Mouse (Mus musculus) G1E (cell line): ENCODE results near the gene Astn2. TPM values are rescaled to one million over a fixed set of nuclear protein-coding genes. Genes with fewer than 3 reads are reported as not detected.

Experiments
- ATAC-seq: 2 replicates; pipeline ENCODE4 v1.8.0; 2016; ENCODE audit warnings: mild to moderate bottlenecking; ENCODE audit not compliant: insufficient number of reproducible peaks, poor library complexity, low FRiP score, severe bottlenecking; ENCODE audit errors: extremely low read depth
- DNase-seq: peaks from one replicate; pipeline ENCODE4 v3.0.0; 2012; ENCODE audit warnings: low spot score
- H3K27me3 ChIP-seq: 2 replicates; pipeline ENCODE4 v1.6.1; 2012; ENCODE audit warnings: mild to moderate bottlenecking, low read length, inconsistent platforms; ENCODE audit not compliant: insufficient read depth
- H3K36me3 ChIP-seq: replicated peaks from 2 replicates; pipeline ENCODE3; 2012; ENCODE audit warnings: mild to moderate bottlenecking, inconsistent platforms
- H3K4me1 ChIP-seq: 2 replicates; pipeline ENCODE4 v1.6.1; 2012; ENCODE audit warnings: low read depth, low read length, inconsistent platforms, mixed read lengths; ENCODE audit not compliant: insufficient read depth
- H3K4me3 ChIP-seq: 2 replicates; pipeline ENCODE4 v1.5.1; 2012; ENCODE audit warnings: low read depth, mild to moderate bottlenecking, inconsistent platforms, low read length, moderate library complexity, mixed read lengths
- H3K9me3 ChIP-seq: replicated peaks from 2 replicates; pipeline ENCODE4 v1.6.1; 2012; ENCODE audit warnings: inconsistent platforms
- CTCF ChIP-seq: IDR thresholded peaks from 2 replicates; pipeline ENCODE4 v1.5.1; 2012; ENCODE audit warnings: low read depth, low read length, inconsistent platforms, mixed read lengths
- GATA1 ChIP-seq: IDR thresholded peaks from 2 replicates; pipeline ENCODE4 v1.6.1; 2012; ENCODE audit warnings: borderline replicate concordance, low read length, inconsistent platforms, mixed read lengths
- GATA2 ChIP-seq: IDR thresholded peaks from 2 replicates; pipeline ENCODE4 v1.6.1; 2012; ENCODE audit warnings: low read depth, low read length, inconsistent platforms, borderline replicate concordance
- POLR2AphosphoS5 ChIP-seq: IDR thresholded peaks from 2 replicates; pipeline ENCODE4 v1.6.1; 2012; ENCODE audit warnings: low read depth, low read length, inconsistent platforms; ENCODE audit not compliant: insufficient replicate concordance
- TAL1 ChIP-seq: conservative IDR thresholded peaks from 2 replicates; pipeline ENCODE4 v1.6.1; 2012; ENCODE audit warnings: low read depth, low read length, inconsistent platforms, mixed read lengths
- polyA plus RNA-seq: library from polyadenylated mRNA; stranded (reverse); fragments of >175 nt; gene quantifications from 2 replicates; pipeline ENCODE4 v1.2.3, GENCODE M21; 2012
- total RNA-seq, 2 experiments: library from RNA; stranded (forward) in 1 of 2; stranded (reverse) in 1 of 2; fragments of 200-1000 nt in 1 of 2; fragments of >200 nt in 1 of 2; fragmentation: Nextera tagmentation in 1 of 2; gene quantifications; 2 replicates each; pipeline ENCODE4 v1.2.3; 2014 to 2017

The Astn2 gene
- total and polyA plus RNA-seq, 3 experiments: not detected

GRCm38 (mm10) chr4:65888332-65888993 lies 515.9 kb downstream of the Astn2 start:
- Histone ChIP-seq H3K27me3 (no peaks in the 10 kb centered on the region), H3K4me3 (no peak overlapping the region), H3K4me1 (no peaks in the 10 kb centered on the region), H3K36me3 (no peaks in the 10 kb centered on the region), H3K9me3 (0 out of 2 replicates have a peak, but pooled peaks cover 5% of the 10 kb centered on the region)
- ATAC-seq (no peak), DNase-seq (no peak)
- TF ChIP-seq POLR2AphosphoS5 (no peak), GATA1 (no peak), GATA2 (no peak), TAL1 (no peak), CTCF (no peak)

GRCm38 (mm10) chr4:65886862-65887261 lies 517.5 kb downstream of the Astn2 start:
- Histone ChIP-seq H3K9me3 (0 out of 2 replicates have a peak, but pooled peaks cover 5% of the 10 kb centered on the region), H3K36me3 (no peaks in the 10 kb centered on the region), H3K4me3 (no peak overlapping the region), H3K27me3 (no peaks in the 10 kb centered on the region), H3K4me1 (no peaks in the 10 kb centered on the region)
- DNase-seq (no peak), ATAC-seq (no peak)
- TF ChIP-seq GATA2 (no peak), CTCF (no peak), POLR2AphosphoS5 (no peak), GATA1 (no peak), TAL1 (no peak)

GRCm38 (mm10) chr4:65885921-65886320 lies 518.5 kb downstream of the Astn2 start:
- TF ChIP-seq CTCF (no peak), POLR2AphosphoS5 (no peak), GATA1 (no peak), TAL1 (no peak), GATA2 (no peak)
- Histone ChIP-seq H3K4me3 (no peak overlapping the region), H3K36me3 (no peaks in the 10 kb centered on the region), H3K9me3 (0 out of 2 replicates have a peak, but pooled peaks cover 5% of the 10 kb centered on the region), H3K4me1 (no peaks in the 10 kb centered on the region), H3K27me3 (no peaks in the 10 kb centered on the region)
- ATAC-seq: no peak
- DNase-seq: no peak

- ATAC-seq: no peak
- Histone ChIP-seq H3K9me3 (no peaks in the 10 kb centered on the region), H3K4me3 (no peak overlapping the region), H3K36me3 (no peaks in the 10 kb centered on the region), H3K4me1 (no peaks in the 10 kb centered on the region), H3K27me3 (no peaks in the 10 kb centered on the region)
- DNase-seq: no peak
- TF ChIP-seq POLR2AphosphoS5: no peak
- TF ChIP-seq GATA2: no peak
- TF ChIP-seq GATA1: no peak
- no peak for TF ChIP-seq CTCF
- no peak for TF ChIP-seq TAL1
These were observed 530.1 kb downstream of the Astn2 start for GRCm38 (mm10) chr4:65874236-65874781.

GRCm38 (mm10) chr4:65864551-65864950 lies 539.9 kb downstream of the Astn2 start:
- H3K4me3 ChIP-seq: no peak overlapping the region
- ATAC-seq (no peak), DNase-seq (no peak)
- no peaks in the 10 kb centered on the region for H3K27me3 ChIP-seq
- H3K9me3 ChIP-seq: no peaks in the 10 kb centered on the region
- no peaks in the 10 kb centered on the region for H3K36me3 ChIP-seq
- TF ChIP-seq CTCF: no peak
- no peak for TF ChIP-seq GATA2
- no peak for TF ChIP-seq GATA1
- H3K4me1 ChIP-seq: no peaks in the 10 kb centered on the region

GRCm38 (mm10) chr4:65843191-65843590 lies 561.2 kb downstream of the Astn2 start:
- TF ChIP-seq GATA1 (no peak), POLR2AphosphoS5 (no peak), GATA2 (no peak), CTCF (no peak), TAL1 (no peak)
- peaks cover 11% of the 10 kb centered on the region for H3K9me3 ChIP-seq
- no peak for ATAC-seq

More at GRCm38 (mm10) chr4:65843191-65843590, 561.2 kb downstream of the Astn2 start:
- DNase-seq: no peak
- Histone ChIP-seq H3K36me3 (no peaks in the 10 kb centered on the region), H3K4me1 (no peaks in the 10 kb centered on the region), H3K4me3 (no peak overlapping the region), H3K27me3 (no peaks in the 10 kb centered on the region)
